Mouse (Mus musculus) frontal cortex, postnatal 10 days (tissue): ENCODE results near the gene Zcrb1.
A peak's percentile ranks its signal among the peaks of the same experiment; 100 is the strongest.
"Not testable (repeated sequence)": the region's sequence is repeated elsewhere in the genome, so short reads cannot be mapped to it uniquely, and the experiment has no call there.

Experiments used
- DNase-seq, 2 experiments: peaks; one replicate each; pipeline ENCODE4 v3.0.0; 2022; ENCODE audit warnings: low spot score in 2 of 2, mixed read lengths in 1 of 2

Gene Zcrb1

GRCm38 (mm10) chr15:93397826-93398698, at the start of gene Zcrb1, which contains the start of gene Pphln1:
Zcrb1 (minus strand) TSS chr15:93398334.
Pphln1 (plus strand) TSS chr15:93398350.
- DNase-seq, result peak; percentile 56 to 83

- DNase-seq, result no peak
These were observed 45.5 kb upstream of the Zcrb1 start for GRCm38 (mm10) chr15:93443676-93444075.

GRCm38 (mm10) chr15:93442271-93442670, 44.1 kb upstream of the Zcrb1 start:
- no peak for DNase-seq

DNA sequence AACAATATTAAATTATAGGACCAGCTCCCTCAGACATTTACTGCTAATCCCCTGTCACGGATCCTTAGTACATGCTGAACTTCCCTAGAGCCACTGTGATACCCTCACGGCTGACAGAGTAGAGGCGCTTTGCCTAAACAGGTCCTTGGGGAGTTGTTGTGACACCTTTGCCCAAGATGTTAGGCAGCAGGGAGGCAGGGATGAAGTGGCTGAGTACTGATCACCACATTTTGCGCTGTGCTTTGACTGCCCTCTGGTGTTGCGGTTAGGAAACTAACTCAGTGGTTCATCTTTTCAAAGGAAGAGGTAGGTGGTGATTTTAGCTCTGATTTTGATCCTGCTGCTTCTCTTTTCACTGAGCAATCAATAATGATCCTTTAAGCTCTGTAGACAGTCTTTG, 40.5 kb upstream of the Zcrb1 start:
- DNase-seq, result peak in 1 of 2 experiments; percentile 59

DNA sequence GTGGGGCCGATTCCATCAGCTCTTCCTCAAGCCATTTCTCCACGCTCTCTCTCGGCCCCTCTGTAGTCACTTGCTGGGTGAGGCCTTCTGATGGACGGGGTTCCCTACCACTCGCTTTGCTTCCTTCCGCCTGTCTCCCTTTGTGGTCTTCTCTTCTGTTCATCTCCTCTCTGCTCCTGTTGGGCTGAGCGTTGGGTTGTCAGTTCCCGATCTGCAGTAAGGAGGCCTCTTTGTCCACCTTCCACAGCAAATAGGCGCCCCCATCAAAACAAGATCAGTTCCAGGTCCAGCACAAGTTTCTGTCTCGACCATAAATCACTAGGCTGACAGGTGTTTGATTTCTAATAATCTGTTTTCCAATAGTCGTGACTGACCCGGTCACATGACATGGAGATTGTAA, 37.9 kb upstream of the Zcrb1 start:
- DNase-seq, result no peak

DNA sequence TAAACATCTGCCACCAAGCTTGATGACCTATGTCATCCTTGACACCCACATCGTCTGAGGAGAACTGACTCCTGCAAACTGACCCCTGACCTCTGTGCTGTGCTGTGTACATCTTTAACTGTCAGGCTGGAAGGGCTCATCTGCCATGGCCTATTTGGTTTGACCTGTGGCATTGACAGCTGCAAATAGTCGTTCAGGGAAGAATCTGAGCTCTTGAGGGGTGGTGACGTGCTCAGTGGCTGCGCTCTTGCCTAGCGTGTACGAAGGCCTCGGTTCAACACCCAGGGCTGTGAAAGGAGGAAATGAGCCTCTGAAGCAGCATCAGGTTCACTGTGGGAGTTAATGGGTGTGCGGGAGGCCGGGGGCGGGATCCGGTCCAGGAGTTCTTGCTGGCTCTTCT, 35.7 kb upstream of the Zcrb1 start:
- DNase-seq, result no peak

GRCm38 (mm10) chr15:93422537-93422936, 24.4 kb upstream of the Zcrb1 start:
- no peak for DNase-seq

GRCm38 (mm10) chr15:93420596-93420995, 22.5 kb upstream of the Zcrb1 start:
- DNase-seq, result no peak

- DNase-seq, result no peak
These were observed 18.2 kb upstream of the Zcrb1 start for GRCm38 (mm10) chr15:93416300-93416699.

GRCm38 (mm10) chr15:93414456-93414855, 16.3 kb upstream of the Zcrb1 start:
- no peak for DNase-seq

DNA sequence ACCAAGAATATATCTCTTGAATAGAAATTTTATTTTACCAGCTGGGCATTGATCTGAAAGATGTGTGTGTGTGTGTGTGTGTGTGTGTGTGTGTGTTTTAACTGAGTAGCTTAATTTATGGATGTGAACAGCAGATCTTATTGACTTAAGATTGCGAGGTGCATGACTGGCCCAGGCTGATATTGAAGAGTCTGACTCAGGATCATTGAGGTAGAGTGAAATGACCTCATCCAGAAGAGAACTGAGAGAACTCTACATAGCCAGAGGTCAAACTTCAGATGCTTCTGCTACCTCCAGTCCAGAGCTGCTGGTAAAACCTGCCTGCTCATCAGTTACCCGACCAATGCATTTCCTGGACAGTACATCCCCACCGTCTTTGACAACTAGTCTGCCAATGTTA, 14.3 kb upstream of the Zcrb1 start:
- DNase-seq, result no peak

- DNase-seq, result no peak
These were observed 8.4 kb upstream of the Zcrb1 start for GRCm38 (mm10) chr15:93406492-93406891.

GRCm38 (mm10) chr15:93405446-93405986, 7.4 kb upstream of the Zcrb1 start:
- no peak for DNase-seq

GRCm38 (mm10) chr15:93404849-93405248, 6.7 kb upstream of the Zcrb1 start:
- no peak for DNase-seq

GRCm38 (mm10) chr15:93402730-93403129, 4.6 kb upstream of the Zcrb1 start:
- no peak for DNase-seq

GRCm38 (mm10) chr15:93401446-93401845, 3.3 kb upstream of the Zcrb1 start:
- no peak for DNase-seq

DNA sequence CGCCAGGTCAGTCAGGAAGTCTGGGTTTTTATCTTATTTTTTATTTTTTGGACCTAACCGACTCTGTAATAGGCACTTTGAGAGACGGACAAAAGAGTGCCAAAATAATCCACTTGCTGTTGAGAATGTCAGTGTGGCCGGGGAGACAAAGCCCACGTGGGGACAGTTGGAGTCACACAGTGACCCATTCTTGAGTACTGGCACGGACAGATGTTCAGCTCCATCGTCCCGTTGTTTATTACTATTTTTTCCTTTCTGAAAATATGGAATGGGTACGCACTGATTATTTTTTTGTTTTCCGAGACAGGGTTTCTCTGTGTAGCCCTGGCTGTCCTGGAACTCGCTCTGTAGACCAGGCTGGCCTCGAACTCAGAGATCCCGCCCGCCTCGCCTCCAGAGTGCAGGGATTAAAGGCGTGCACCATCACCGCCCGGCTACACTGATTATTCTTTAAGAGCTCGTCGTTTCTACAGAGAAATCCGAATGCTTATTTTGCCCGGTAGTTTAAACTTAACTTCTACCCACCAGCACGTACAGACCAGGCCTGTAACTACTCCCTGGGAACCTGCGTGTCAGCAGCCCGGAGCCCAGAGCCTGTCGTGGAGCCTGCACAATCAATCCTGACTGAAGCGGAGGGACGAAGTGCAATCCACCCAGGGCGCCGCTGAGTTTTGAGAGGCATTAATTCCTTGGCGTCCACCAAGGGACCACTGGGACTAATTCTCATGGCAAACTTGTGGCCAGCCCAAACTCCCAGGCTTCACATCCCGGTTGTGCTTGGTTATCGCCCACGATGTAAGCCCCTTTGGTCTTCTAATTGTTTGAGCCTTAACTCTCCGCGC, 786 bp upstream of the Zcrb1 start:
- peak in 1 of 2 experiments; percentile 7 for DNase-seq

- no peak for DNase-seq
These were observed 865 bp downstream of the Zcrb1 start for GRCm38 (mm10) chr15:93397269-93397668.

GRCm38 (mm10) chr15:93381337-93381736, 16.8 kb downstream of the Zcrb1 start:
- no peak for DNase-seq

DNA sequence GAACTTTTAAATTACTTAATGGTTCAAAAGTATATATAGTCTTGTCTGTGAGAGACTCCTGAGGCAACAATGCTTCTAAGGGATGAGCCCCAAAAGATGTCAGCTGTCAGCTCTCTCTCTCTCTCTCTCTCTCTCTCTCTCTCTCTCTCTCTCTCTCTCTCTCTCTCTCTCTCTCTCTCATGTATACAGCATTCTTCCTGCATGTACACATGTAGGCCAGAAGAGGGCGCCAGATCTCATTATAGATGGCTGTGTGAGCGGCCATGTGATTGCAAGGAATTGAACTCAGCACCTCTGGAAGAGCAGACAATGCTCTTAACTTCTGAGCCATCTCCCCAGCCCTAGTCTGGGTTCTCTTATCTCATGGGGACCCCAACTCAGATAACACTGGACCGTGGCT, 19.0 kb downstream of the Zcrb1 start:
- no peak for DNase-seq

DNA sequence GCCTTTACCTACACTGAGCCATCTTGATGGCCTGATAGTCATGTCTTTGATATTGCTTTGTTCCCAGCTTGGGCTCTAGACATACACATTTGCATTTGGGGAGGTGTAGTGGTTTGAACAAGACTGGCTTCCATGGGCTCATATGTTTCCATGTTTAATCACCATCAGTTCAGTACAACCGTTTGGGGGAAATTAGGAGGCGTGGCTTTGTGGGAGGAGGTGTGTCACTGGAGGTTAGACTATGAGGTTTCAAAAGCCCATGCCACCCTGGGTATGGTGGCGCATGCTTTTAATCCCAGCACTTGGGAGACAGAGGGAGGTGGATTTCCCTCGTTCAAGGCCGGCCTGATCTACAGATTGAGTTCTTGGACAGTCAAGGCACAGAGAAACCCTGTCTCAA, 22.4 kb downstream of the Zcrb1 start:
- no peak for DNase-seq

DNA sequence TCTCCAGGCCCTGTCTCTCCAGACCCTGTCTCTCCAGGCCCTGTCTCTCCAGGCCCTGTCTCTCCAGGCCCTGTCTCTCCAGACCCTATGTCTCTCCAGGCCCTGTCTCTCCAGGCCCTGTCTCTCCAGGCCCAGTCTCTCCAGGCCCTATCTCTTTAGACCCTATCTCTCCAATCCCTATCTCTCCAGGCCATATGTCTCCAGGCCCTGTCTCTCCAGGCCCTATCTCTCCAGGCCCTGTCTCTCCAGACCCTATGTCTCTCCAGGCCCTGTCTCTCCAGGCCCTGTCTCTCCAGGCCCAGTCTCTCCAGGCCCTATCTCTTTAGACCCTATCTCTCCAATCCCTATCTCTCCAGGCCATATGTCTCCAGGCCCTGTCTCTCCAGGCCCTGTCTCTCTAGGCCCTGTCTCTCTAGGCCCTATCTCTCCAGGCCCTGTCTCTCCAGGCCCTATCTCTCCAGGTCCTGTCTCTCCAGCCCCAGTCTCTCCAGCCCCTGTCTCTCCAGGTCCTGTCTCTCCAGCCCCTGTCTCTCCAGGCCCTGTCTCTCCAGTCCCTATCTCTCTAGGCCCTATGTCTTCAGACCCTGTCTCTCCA, 25.5 kb downstream of the Zcrb1 start:
- DNase-seq, result not testable (repeated sequence)
